Mouse (Mus musculus): ENCODE measurements around the gene BC147527. TPM values are rescaled to one million over a fixed set of nuclear protein-coding genes. Genes with fewer than 3 reads are reported as not detected.

Gene BC147527
- polyA plus RNA-seq, 1 experiment from 2014 or later: 0.32 TPM

- Histone ChIP-seq H3K4me1 (no peaks in the 10 kb centered on the region), H3K9ac (no peak overlapping the region), H3K4me2 (replicated peaks) (no peak overlapping the region), H3K9me3 (no peaks in the 10 kb centered on the region), H3K36me3 (no peaks in the 10 kb centered on the region), H3K27ac (no peak overlapping the region), H3K4me3 (no peak overlapping the region), H3K27me3 (replicated peaks) (no peaks in the 10 kb centered on the region)
- 66% methylated on average over 3 of the region's 3 CpGs for WGBS
- no peak for ATAC-seq (ENCODE audit: low FRiP score, low read depth)
Observed at GRCm38 (mm10) chr13:120320183-120320582, 20.0 kb downstream of the BC147527 start.

GRCm38 (mm10) chr13:120320721-120321120 is 20.5 kb downstream of the BC147527 start:
- H3K9ac ChIP-seq: no peak overlapping the region
- no peaks in the 10 kb centered on the region for H3K4me1 ChIP-seq
- no peaks in the 10 kb centered on the region for H3K9me3 ChIP-seq
- ATAC-seq (ENCODE audit: low FRiP score, low read depth): no peak
- H3K4me3 ChIP-seq: no peak overlapping the region
- WGBS: 91% methylated on average over 1 of the region's 1 CpGs
- H3K36me3 ChIP-seq: no peaks in the 10 kb centered on the region
- no peak overlapping the region for H3K4me2 ChIP-seq (replicated peaks)
- H3K27me3 ChIP-seq (replicated peaks): no peaks in the 10 kb centered on the region
- H3K27ac ChIP-seq: no peak overlapping the region

Other genes starting within 250 kb of the BC147527 start
- gene Gm21188, start 248.2 kb upstream of the BC147527 start, polyA plus RNA-seq (2016; fragmentation: Nextera tagmentation; extraction: Ambion mirVana): not detected in 2 replicates
- gene Gm20767, start 160.1 kb upstream of the BC147527 start, polyA plus RNA-seq (2016; fragmentation: Nextera tagmentation; extraction: Ambion mirVana): not detected in 2 replicates
- not detected in 2 replicates for gene Gm21818, start 128.0 kb upstream of the BC147527 start, polyA plus RNA-seq (2016; fragmentation: Nextera tagmentation; extraction: Ambion mirVana)
- gene Gm21762, start 84.4 kb upstream of the BC147527 start, polyA plus RNA-seq (2016; fragmentation: Nextera tagmentation; extraction: Ambion mirVana): not detected in 2 replicates
- gene Gm21731, start 61.3 kb upstream of the BC147527 start, polyA plus RNA-seq (2016; fragmentation: Nextera tagmentation; extraction: Ambion mirVana): not detected in 2 replicates
- not detected in 2 replicates for gene AF067061, start 37.3 kb upstream of the BC147527 start, polyA plus RNA-seq (2016; fragmentation: Nextera tagmentation; extraction: Ambion mirVana)
- gene Tcstv3, start 16.5 kb downstream of the BC147527 start, polyA plus RNA-seq (2016; fragmentation: Nextera tagmentation; extraction: Ambion mirVana): not detected in 2 replicates

Measured in neural tube, embryonic 12.5 days (tissue).